Mouse (Mus musculus) kidney, adult 2 months (tissue): ENCODE results near the gene Ptprd.

ENCODE experiments used
- CTCF ChIP-seq: fragments of 200-500 bp; conservative IDR thresholded peaks from 2 replicates; pipeline ENCODE4 v1.5.1; 2011; ENCODE audit warnings: low read depth, mild to moderate bottlenecking, control low read depth, low read length, moderate library complexity, mixed read lengths; ENCODE audit not compliant: insufficient read depth, insufficient read length
- POLR2A ChIP-seq: fragments of 200-500 bp; IDR thresholded peaks from one replicate; pipeline ENCODE4 v1.6.1; 2011; ENCODE audit warnings: low read depth, low read length, control low read depth

- TF ChIP-seq POLR2A, result no peak
- TF ChIP-seq CTCF, result no peak
Measured at GRCm38 (mm10) chr4:77077607-77078006, 1134.2 kb downstream of the Ptprd start.
